Mouse (Mus musculus) ES-Bruce4 (cell line): Measurements from ENCODE around the gene Racgap1. TPM values are rescaled to one million over a fixed set of nuclear protein-coding genes. Genes with fewer than 3 reads are reported as not detected.

ENCODE experiments used
- H3K27ac ChIP-seq: 2 replicates; pipeline ENCODE4 v1.5.1; 2012; ENCODE audit warnings: low read length, inconsistent platforms; ENCODE audit not compliant: insufficient read depth
- H3K27me3 ChIP-seq: 2 replicates; pipeline ENCODE4 v1.6.1; 2012; ENCODE audit warnings: mild to moderate bottlenecking, low read length, inconsistent platforms; ENCODE audit not compliant: control insufficient read depth, poor library complexity, insufficient read depth, severe bottlenecking
- H3K36me3 ChIP-seq: 2 replicates; pipeline ENCODE4 v1.6.1; 2012; ENCODE audit warnings: inconsistent platforms, mild to moderate bottlenecking, low read length, moderate library complexity; ENCODE audit not compliant: control insufficient read depth, poor library complexity, insufficient read depth, severe bottlenecking
- H3K4me1 ChIP-seq: one replicate; pipeline ENCODE4 v1.8.1; 2011; ENCODE audit warnings: low read length; ENCODE audit not compliant: control insufficient read depth, insufficient read depth
- H3K4me3 ChIP-seq: 2 replicates; pipeline ENCODE4 v1.5.1; 2011; ENCODE audit warnings: low read depth, mild to moderate bottlenecking, low read length
- H3K9ac ChIP-seq: 2 replicates; pipeline ENCODE4 v1.6.1; 2012; ENCODE audit warnings: low read depth, mild to moderate bottlenecking, inconsistent platforms; ENCODE audit not compliant: poor library complexity, severe bottlenecking
- H3K9me3 ChIP-seq: replicated peaks from 2 replicates; pipeline ENCODE4 v1.6.1; 2012; ENCODE audit warnings: mild to moderate bottlenecking, low read length, inconsistent platforms; ENCODE audit not compliant: control insufficient read depth, poor library complexity, insufficient read depth, severe bottlenecking
- CTCF ChIP-seq: IDR thresholded peaks from one replicate; pipeline ENCODE4 v1.8.1; 2011; ENCODE audit warnings: low read depth, low read length
- EP300 ChIP-seq: IDR thresholded peaks from 2 replicates; pipeline ENCODE4 v1.6.1; 2011; ENCODE audit warnings: low read depth, low read length; ENCODE audit not compliant: insufficient read depth
- POLR2A ChIP-seq: IDR thresholded peaks from one replicate; pipeline ENCODE4 v1.8.1; 2011; ENCODE audit warnings: low read length; ENCODE audit not compliant: insufficient read depth
- polyA plus RNA-seq: library from polyadenylated mRNA; stranded (reverse); fragments of >200 nt; gene quantifications from 2 replicates; pipeline ENCODE4 v1.2.4, GENCODE M21; 2011; ENCODE audit warnings: low read depth; ENCODE audit not compliant: missing spikeins, insufficient read depth, insufficient read length

Gene Racgap1
- polyA plus RNA-seq, 1 experiment, result 122 TPM

GRCm38 (mm10) chr15:99594951-99595350 lies 56.5 kb downstream of the Racgap1 start:
- Histone ChIP-seq H3K9me3 (no peaks in the 10 kb centered on the region), H3K4me3 (no peak overlapping the region), H3K36me3 (no peaks in the 10 kb centered on the region), H3K27me3 (peaks cover 11% of the 10 kb centered on the region), H3K9ac (no peak overlapping the region), H3K27ac (no peak overlapping the region), H3K4me1 (peaks cover 4% of the 10 kb centered on the region)
- no peak for TF ChIP-seq POLR2A
- no peak for TF ChIP-seq EP300
- TF ChIP-seq CTCF, result no peak

- H3K4me3 ChIP-seq, result no peak overlapping the region
- H3K4me1 ChIP-seq, result peaks cover 8% of the 10 kb centered on the region
- H3K36me3 ChIP-seq, result no peaks in the 10 kb centered on the region
- no peaks in the 10 kb centered on the region for H3K9me3 ChIP-seq
- no peak overlapping the region for H3K27ac ChIP-seq
- peaks cover 14% of the 10 kb centered on the region for H3K27me3 ChIP-seq
- no peak overlapping the region for H3K9ac ChIP-seq
- TF ChIP-seq EP300, result no peak
- TF ChIP-seq POLR2A, result no peak
- TF ChIP-seq CTCF, result no peak
These were observed 58.6 kb downstream of the Racgap1 start for GRCm38 (mm10) chr15:99592877-99593276.

GRCm38 (mm10) chr15:99592177-99592576 lies 59.3 kb downstream of the Racgap1 start:
- H3K4me3 ChIP-seq, result no peak overlapping the region
- no peaks in the 10 kb centered on the region for H3K36me3 ChIP-seq
- TF ChIP-seq POLR2A, result no peak
- no peak for TF ChIP-seq EP300
- TF ChIP-seq CTCF, result no peak
- no peak overlapping the region for H3K27ac ChIP-seq
- H3K27me3 ChIP-seq, result peaks cover 14% of the 10 kb centered on the region
- peaks cover 5% of the 10 kb centered on the region for H3K4me1 ChIP-seq
- H3K9me3 ChIP-seq, result no peaks in the 10 kb centered on the region
- H3K9ac ChIP-seq, result no peak overlapping the region

GRCm38 (mm10) chr15:99590429-99591084 lies 60.9 kb downstream of the Racgap1 start, which contains the start of gene Aqp5:
Gene Aqp5, plus strand, starts transcription at chr15:99590782.
- Histone ChIP-seq H3K9ac (peak within 1 kb of the TSS; percentile 82), H3K4me1 (peaks cover 3% of the 10 kb centered on the region)

GRCm38 (mm10) chr15:99589704-99590103 lies 61.8 kb downstream of the Racgap1 start:
- Histone ChIP-seq H3K27ac (no peak overlapping the region), H3K9me3 (no peaks in the 10 kb centered on the region), H3K9ac (no peak overlapping the region), H3K4me3 (no peak overlapping the region), H3K4me1 (peaks cover 3% of the 10 kb centered on the region), H3K36me3 (no peaks in the 10 kb centered on the region), H3K27me3 (peaks cover 14% of the 10 kb centered on the region)
- TF ChIP-seq POLR2A, result no peak
- no peak for TF ChIP-seq CTCF
- no peak for TF ChIP-seq EP300

More at GRCm38 (mm10) chr15:99590429-99591084, 60.9 kb downstream of the Racgap1 start, which contains the start of gene Aqp5:
- H3K27ac ChIP-seq, result no peak within 1 kb of the TSS
- H3K4me3 ChIP-seq, result peak within 1 kb of the TSS; percentile 85
- no peaks in the 10 kb centered on the region for H3K9me3 ChIP-seq
- no peaks in the 10 kb centered on the region for H3K36me3 ChIP-seq
- H3K27me3 ChIP-seq, result peaks cover 14% of the 10 kb centered on the region
- TF ChIP-seq POLR2A, result no peak
- no peak for TF ChIP-seq EP300
- no peak for TF ChIP-seq CTCF

- Histone ChIP-seq H3K27me3 (peaks cover 14% of the 10 kb centered on the region), H3K4me3 (no peak overlapping the region), H3K4me1 (peaks cover 3% of the 10 kb centered on the region), H3K9me3 (no peaks in the 10 kb centered on the region), H3K36me3 (no peaks in the 10 kb centered on the region), H3K9ac (no peak overlapping the region), H3K27ac (no peak overlapping the region)
- TF ChIP-seq CTCF (no peak), EP300 (no peak)
These were observed 62.2 kb downstream of the Racgap1 start for GRCm38 (mm10) chr15:99589237-99589636.
